Mouse (Mus musculus) intestine, embryonic 16.5 days (tissue): ENCODE data around the gene Gcm1. TPM values are rescaled to one million over a fixed set of nuclear protein-coding genes. Genes with fewer than 3 reads are reported as not detected.

ENCODE experiments used
- ATAC-seq: fragments of 200-750 bp; cut with Nextera tagmentation; 2 replicates; pipeline ENCODE4 v1.8.0; 2017; ENCODE audit warnings: moderate TSS enrichment, moderate library complexity
- H3K27ac ChIP-seq: fragments of 300-500 bp; sonication (generic); 2 replicates; pipeline ENCODE4 v1.5.1; 2014; ENCODE audit warnings: mild to moderate bottlenecking, low read length
- H3K27me3 ChIP-seq: fragments of 300-500 bp; sonication (generic); replicated peaks from 2 replicates; pipeline ENCODE4 v1.6.1; 2014; ENCODE audit warnings: low read length, control low read depth, mixed read lengths; ENCODE audit not compliant: control insufficient read depth, insufficient read depth
- H3K36me3 ChIP-seq: fragments of 300-500 bp; sonication (generic); 2 replicates; pipeline ENCODE4 v1.6.1; 2014; ENCODE audit warnings: low read length, control low read depth; ENCODE audit not compliant: control insufficient read depth, insufficient read depth
- H3K4me1 ChIP-seq: fragments of 300-500 bp; sonication (generic); 2 replicates; pipeline ENCODE4 v1.6.1; 2014; ENCODE audit warnings: low read length, control low read depth, mixed read lengths; ENCODE audit not compliant: control insufficient read depth, insufficient read depth
- H3K4me2 ChIP-seq: fragments of 300-500 bp; sonication (generic); 2 replicates; pipeline ENCODE4 v1.6.1; 2014; ENCODE audit warnings: low read depth, low read length, control low read depth
- H3K4me3 ChIP-seq: fragments of 300-500 bp; sonication (generic); 2 replicates; pipeline ENCODE4 v1.5.1; 2014; ENCODE audit warnings: mild to moderate bottlenecking, low read length
- H3K9ac ChIP-seq: fragments of 300-500 bp; sonication (generic); 2 replicates; pipeline ENCODE4 v1.6.1; 2014; ENCODE audit warnings: low read depth, low read length
- H3K9me3 ChIP-seq: fragments of 300-500 bp; sonication (generic); 2 replicates; pipeline ENCODE4 v1.6.1; 2016; ENCODE audit warnings: low read length, control low read depth; ENCODE audit not compliant: control insufficient read depth
- WGBS: fragments of 180-500 bp; shearing (Covaris S2); extraction: QIAGEN DNeasy Blood & Tissue Kit; methylation state at CpG from one replicate; pipeline ENCODE4 v1.1.7; 2014; 5-methylcytosine and 5-hydroxymethylcytosine counted together
- polyA plus RNA-seq: library from polyadenylated mRNA; unstranded; fragments of >200 nt; fragmentation: Nextera tagmentation; extraction: Ambion mirVana; gene quantifications from 2 replicates; pipeline ENCODE4 v1.2.1, GENCODE M21; 2015

Gcm1 gene
- polyA plus RNA-seq, 1 experiment from 2014 or later, result not detected

DNA sequence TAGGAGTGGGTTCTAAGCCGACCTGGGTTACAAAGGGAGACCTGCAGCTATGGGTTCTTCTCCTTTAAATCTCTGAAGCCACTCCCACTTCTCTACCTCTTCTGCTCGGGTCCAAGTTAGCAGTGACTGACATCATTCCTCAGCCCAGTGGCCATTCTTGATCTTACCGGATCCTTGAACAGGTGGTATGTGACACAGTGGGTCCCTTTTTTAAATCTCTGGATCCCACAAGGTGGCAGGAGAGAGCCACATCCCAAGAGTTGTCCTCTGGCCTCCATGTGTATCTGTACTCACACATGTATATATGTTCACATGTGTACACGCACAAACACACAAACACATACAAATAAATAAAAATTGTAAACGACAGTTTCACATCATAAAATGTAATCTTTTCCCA, 16.4 kb upstream of the Gcm1 start:
- Histone ChIP-seq H3K36me3 (no peaks in the 10 kb centered on the region), H3K4me3 (no peak overlapping the region), H3K27me3 (no peaks in the 10 kb centered on the region), H3K4me1 (no peaks in the 10 kb centered on the region), H3K27ac (no peak overlapping the region), H3K9me3 (no peaks in the 10 kb centered on the region), H3K4me2 (no peak overlapping the region), H3K9ac (no peak overlapping the region)
- 77% methylated on average over 5 of the region's 5 CpGs for WGBS
- ATAC-seq, result no peak

DNA sequence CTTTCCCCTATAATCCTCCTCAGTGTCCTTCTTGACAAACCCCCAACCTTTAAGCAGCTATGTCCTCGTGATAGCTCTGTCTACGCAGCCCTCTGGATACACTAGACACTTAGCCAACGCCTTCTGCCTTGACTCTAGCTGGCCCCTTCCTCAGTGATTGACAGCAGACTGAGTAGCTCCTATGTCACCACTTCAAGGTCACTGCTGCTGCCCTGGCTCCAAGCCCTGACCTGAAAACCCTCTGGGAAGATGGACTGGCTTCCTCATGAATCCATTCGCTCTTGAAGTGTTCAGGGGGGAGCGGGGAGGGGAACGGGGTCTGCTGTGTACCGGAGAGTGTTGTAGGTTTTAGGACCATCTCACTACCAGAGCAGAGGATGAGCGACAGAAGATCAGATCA, 15.9 kb upstream of the Gcm1 start:
- ATAC-seq, result no peak
- 88% methylated on average over 8 of the region's 8 CpGs for WGBS
- Histone ChIP-seq H3K4me3 (no peak overlapping the region), H3K9me3 (no peaks in the 10 kb centered on the region), H3K4me1 (no peaks in the 10 kb centered on the region), H3K27ac (no peak overlapping the region), H3K4me2 (no peak overlapping the region), H3K9ac (no peak overlapping the region), H3K27me3 (no peaks in the 10 kb centered on the region), H3K36me3 (no peaks in the 10 kb centered on the region)

DNA sequence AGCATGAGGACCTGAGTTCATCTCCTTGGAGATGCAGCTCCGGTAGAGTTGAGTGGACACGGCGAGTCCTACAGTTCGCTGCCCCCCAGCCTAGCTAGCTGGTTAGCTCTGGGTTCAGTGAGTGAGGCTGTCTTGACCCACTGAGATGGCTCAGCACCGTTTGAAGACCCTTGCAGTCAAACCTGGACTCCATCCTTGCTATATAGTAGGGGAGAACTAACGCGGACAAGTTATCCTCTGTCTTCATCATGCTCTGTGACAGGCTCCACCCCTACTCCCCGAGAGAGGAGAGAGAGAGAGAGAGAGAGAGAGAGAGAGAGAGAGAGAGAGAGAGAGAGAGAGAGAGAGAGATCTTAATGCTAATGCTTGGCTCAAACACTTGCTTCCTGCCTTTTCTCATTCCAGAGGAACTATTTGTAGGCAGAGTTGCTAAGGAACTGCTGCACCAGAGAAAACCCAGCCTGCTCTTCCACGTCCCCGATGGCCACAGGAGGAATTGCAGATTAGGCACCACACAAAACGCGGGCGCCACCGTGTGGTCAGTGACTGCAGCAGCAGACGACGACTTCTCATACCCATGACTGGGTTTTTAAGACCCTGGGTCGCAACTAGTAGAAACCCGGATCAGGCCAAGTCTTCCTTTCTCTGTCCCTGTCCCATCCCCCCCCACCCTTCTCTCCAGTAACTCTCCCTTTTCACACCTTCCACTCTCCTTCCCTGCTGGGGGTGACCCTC, 12.8 kb upstream of the Gcm1 start:
- no peaks in the 10 kb centered on the region for H3K9me3 ChIP-seq
- no peaks in the 10 kb centered on the region for H3K36me3 ChIP-seq
- no peaks in the 10 kb centered on the region for H3K27me3 ChIP-seq
- 38% methylated on average over 18 of the region's 18 CpGs for WGBS
- no peak overlapping the region for H3K27ac ChIP-seq
- H3K4me3 ChIP-seq, result no peak overlapping the region
- peak; percentile 85 for ATAC-seq
- no peak overlapping the region for H3K9ac ChIP-seq
- H3K4me1 ChIP-seq, result no peaks in the 10 kb centered on the region
- no peak overlapping the region for H3K4me2 ChIP-seq

DNA sequence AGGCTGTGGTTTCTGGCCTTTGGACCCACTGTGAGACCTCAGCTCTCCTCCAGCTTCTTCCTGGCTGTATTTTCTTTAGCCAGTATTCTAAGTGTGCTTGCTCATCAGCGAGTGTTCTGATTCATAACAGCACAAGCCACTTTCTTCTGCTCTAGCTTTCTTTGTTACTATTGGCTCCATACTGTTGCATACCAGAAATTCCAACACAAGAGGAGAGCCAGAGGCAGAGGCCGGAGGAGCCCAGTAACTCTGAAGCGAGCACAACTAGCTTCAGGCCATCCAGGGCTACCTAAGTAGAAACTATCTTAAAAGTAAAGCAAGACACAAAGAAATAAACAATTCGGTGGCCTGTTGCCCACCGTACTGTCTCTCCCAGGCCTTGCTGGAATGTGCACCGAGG, 6.6 kb upstream of the Gcm1 start:
- no peaks in the 10 kb centered on the region for H3K36me3 ChIP-seq
- peak; percentile 65 for ATAC-seq
- peak overlapping the region; percentile 59 for H3K27ac ChIP-seq
- no peaks in the 10 kb centered on the region for H3K4me1 ChIP-seq
- no peaks in the 10 kb centered on the region for H3K27me3 ChIP-seq
- no peak overlapping the region for H3K4me2 ChIP-seq
- H3K9ac ChIP-seq, result no peak overlapping the region
- WGBS, result 47% methylated on average over 6 of the region's 6 CpGs
- H3K9me3 ChIP-seq, result no peaks in the 10 kb centered on the region
- no peak overlapping the region for H3K4me3 ChIP-seq

DNA sequence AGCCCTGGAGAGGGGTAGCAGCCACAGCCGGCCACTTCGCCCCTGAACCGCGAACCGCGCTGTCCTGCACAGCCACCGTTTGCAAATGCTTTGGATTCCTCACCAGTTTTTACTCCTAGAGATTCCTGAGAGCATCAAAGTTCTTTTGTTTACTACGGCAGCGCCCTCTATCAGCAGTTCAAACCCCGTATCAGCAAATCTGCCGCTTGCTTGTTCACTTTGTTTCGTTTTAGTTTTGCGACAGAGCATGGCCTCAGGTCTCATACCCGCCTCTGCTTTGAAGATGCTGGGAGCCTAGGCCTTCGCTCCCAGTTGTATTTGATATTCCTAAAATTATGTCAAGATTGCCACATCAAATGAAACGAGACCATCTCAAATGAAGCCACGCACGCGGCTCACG, 5.0 kb upstream of the Gcm1 start:
- H3K4me2 ChIP-seq, result peak overlapping the region; percentile 31; the same call in 1 of the 2 replicates

DNA sequence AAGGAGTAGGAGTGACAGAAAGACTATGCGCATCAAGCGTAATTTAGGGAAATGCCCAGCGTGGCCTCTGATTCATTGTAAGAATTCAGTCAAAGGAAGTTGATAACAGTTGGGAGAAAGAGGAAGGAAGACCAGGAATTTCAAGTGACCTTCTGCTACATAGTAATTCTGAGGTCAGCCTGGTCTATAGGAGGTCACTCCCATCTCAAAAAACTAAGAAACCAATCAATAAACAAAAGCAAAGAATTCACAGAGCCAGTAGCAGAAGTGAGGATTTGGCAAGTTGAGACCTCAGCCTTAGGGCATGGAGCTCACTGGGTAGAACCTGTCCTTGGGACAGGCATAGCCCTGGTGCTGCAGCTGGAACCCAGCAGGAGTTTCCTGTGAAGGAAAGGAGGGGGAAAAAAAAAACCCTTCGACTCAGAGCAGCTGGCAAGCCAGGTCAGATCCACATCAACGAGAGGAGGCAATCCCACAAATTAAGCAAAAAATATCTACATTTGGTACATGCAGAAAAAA, 1.2 kb upstream of the Gcm1 start:
- H3K4me3 ChIP-seq, result no peak overlapping the region
- H3K9ac ChIP-seq, result no peak overlapping the region
- H3K4me2 ChIP-seq, result no peak overlapping the region
- H3K36me3 ChIP-seq, result no peaks in the 10 kb centered on the region
- H3K27me3 ChIP-seq, result no peaks in the 10 kb centered on the region
- WGBS, result 58% methylated on average over 5 of the region's 5 CpGs
- no peak for ATAC-seq
- H3K27ac ChIP-seq, result no peak overlapping the region
- H3K9me3 ChIP-seq, result no peaks in the 10 kb centered on the region
- no peaks in the 10 kb centered on the region for H3K4me1 ChIP-seq

More for the DNA sequence above, 5.0 kb upstream of the Gcm1 start:
- Histone ChIP-seq H3K27ac (no peak overlapping the region), H3K9me3 (no peaks in the 10 kb centered on the region), H3K27me3 (no peaks in the 10 kb centered on the region), H3K4me3 (peak overlapping the region; percentile 41), H3K4me1 (no peaks in the 10 kb centered on the region), H3K36me3 (no peaks in the 10 kb centered on the region), H3K9ac (no peak overlapping the region; the same call in 1 of the 2 replicates)
- 51% methylated on average over 20 of the region's 20 CpGs for WGBS
- ATAC-seq, result 0 out of 2 replicates have a peak, but pooled peaks have one; percentile 18

DNA sequence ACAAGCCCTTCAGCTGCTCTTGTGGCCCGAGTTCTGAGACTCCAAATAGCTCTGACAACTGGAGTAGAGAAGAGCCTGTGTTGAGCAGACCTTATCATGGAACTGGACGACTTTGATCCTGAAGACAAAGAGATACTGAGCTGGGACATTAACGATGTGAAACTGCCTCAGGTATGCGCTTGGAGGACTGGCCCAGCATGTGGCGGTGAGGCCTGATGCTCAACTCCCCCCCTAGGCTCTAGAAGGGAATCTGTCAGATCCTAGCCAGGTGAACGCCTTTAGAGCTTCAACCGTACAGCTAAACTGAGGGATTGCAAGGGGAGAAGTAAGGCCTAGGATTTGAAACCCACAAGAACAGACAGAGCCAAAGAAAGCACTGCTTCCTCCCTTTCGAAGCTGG, 2.1 kb downstream of the Gcm1 start:
- H3K9ac ChIP-seq, result no peak overlapping the region
- WGBS, result 76% methylated on average over 8 of the region's 8 CpGs
- no peak for ATAC-seq
- H3K36me3 ChIP-seq, result no peaks in the 10 kb centered on the region
- no peaks in the 10 kb centered on the region for H3K27me3 ChIP-seq
- no peak overlapping the region for H3K27ac ChIP-seq
- no peaks in the 10 kb centered on the region for H3K9me3 ChIP-seq
- H3K4me2 ChIP-seq, result no peak overlapping the region
- H3K4me1 ChIP-seq, result no peaks in the 10 kb centered on the region
- H3K4me3 ChIP-seq, result no peak overlapping the region

DNA sequence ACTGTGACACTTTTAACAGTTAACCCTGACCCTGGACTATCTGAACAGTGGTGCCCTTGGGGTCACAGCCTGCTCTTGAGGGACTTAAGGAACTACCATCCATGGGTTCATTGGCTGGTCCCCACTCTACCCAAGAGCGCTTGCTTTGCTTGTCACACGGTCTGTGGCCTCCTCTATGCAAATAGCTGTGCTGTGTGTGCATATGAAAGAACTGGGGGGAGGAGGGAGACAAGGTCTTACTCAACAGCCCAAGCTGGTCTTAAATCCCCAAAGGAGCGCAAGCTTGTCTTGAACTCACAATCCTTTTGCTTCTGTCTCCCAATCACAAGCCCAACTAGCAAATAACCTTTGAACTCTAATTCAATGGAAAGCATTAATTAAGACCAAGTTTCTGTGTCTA, 2.6 kb downstream of the Gcm1 start:
- no peak overlapping the region for H3K9ac ChIP-seq
- no peaks in the 10 kb centered on the region for H3K36me3 ChIP-seq
- no peak overlapping the region for H3K4me3 ChIP-seq
- no peaks in the 10 kb centered on the region for H3K9me3 ChIP-seq
- no peak for ATAC-seq
- no peak overlapping the region for H3K27ac ChIP-seq
- H3K27me3 ChIP-seq, result no peaks in the 10 kb centered on the region
- 85% methylated on average over 3 of the region's 3 CpGs for WGBS
- H3K4me1 ChIP-seq, result no peaks in the 10 kb centered on the region
- no peak overlapping the region for H3K4me2 ChIP-seq

DNA sequence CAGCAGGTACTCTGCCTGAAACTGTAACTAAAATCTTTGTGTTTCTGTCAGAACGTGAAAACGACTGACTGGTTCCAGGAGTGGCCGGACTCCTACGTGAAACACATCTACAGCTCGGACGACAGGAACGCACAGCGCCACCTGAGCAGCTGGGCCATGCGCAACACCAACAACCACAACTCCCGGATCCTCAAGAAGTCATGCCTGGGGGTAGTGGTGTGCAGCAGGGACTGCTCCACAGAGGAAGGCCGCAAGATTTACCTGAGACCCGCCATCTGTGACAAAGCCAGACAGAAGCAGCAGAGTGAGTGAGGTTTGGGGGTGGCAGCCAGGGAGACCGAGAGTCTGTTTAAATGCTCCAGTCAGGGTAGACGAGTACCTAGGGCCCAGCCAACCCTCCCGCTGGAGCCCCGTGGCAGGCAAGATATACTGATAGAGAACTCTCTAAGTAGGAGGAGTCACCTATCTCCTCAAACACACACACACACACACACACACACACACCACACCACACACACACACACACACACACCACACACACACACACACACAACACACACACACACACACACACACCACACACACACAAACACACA, 7.9 kb downstream of the Gcm1 start:
- Histone ChIP-seq H3K27me3 (no peaks in the 10 kb centered on the region), H3K4me1 (no peaks in the 10 kb centered on the region), H3K4me3 (no peak overlapping the region), H3K27ac (no peak overlapping the region), H3K36me3 (no peaks in the 10 kb centered on the region), H3K9me3 (no peaks in the 10 kb centered on the region), H3K9ac (no peak overlapping the region), H3K4me2 (no peak overlapping the region)
- WGBS, result 75% methylated on average over 16 of the region's 16 CpGs
- ATAC-seq, result no peak
